Mouse (Mus musculus) megakaryocyte-erythroid progenitor cell, adult 5-6 weeks (primary cell): ENCODE measurements around the gene Gmds. TPM values are rescaled to one million over a fixed set of nuclear protein-coding genes. Genes with fewer than 3 reads are reported as not detected.

Source experiments
- ATAC-seq: replicated peaks from 2 replicates; pipeline ENCODE4 v1.8.0; 2016; ENCODE audit warnings: mild to moderate bottlenecking, inconsistent platforms; ENCODE audit not compliant: severe bottlenecking, poor library complexity, low FRiP score, low TSS enrichment
- total RNA-seq, 2 experiments: library from RNA; stranded (forward) in 1 of 2; stranded (reverse) in 1 of 2; fragments of 200-1000, 215-1000 nt in 1 of 2; fragments of >200 nt in 1 of 2; fragmentation: Nextera tagmentation in 1 of 2; gene quantifications; 2 replicates each; pipeline ENCODE4 v1.2.3; 2014 to 2017

Gmds gene
- total RNA-seq, 2 experiments from 2014 or later, result 11.4 to 17.4 TPM

GRCm38 (mm10) chr13:31779281-31779981 lies 559.1 kb downstream of the Gmds start:
- ATAC-seq, result no peak

DNA sequence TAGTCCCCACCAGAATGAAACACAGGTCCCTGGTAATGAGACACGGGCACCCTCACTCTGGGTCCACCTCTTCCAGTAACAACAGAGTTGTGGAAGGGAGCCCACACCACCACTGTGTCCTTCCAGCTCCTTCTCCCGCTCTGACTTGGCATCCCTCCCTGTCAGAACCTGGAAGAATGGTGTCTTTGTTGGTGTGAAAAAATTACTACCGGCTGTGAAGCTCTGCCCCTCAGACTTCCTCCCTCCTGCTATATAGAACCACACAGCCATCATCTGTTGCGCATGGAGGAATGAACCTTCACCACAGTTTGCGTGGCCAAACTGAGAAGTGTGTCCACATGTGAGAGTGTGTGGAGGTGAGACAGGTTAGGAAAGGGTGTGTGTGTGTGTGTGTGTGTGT lies 562.8 kb downstream of the Gmds start:
- no peak for ATAC-seq

DNA sequence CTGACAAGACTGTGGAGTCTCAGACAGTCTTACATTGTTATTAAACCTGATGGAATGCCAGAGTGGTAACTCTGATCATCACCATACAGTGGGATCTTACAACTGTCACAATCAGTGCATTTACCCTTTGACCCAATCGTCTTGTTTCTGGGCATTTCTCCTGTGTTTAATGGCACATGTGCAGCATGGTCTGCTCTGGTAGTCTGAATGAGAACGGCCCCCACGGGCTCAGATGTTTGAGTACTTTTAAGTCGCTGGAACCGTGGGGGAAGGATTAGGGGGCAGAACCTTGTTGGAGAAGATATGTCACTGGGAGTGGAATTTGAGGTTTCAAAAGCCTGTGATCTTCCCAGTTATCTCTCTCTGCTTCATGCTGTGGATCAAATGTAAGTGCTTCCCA lies 565.7 kb downstream of the Gmds start:
- ATAC-seq, result no peak
